25 mouse cellular contexts compared by ENCODE assay signal in genomic region chr11:37497874-37498273, GRCm38 (mm10).
A peak's percentile ranks its signal among the peaks of the same experiment; 100 is the strongest.
DNase-seq lines count a peak whose midpoint lies in the region; ATAC-seq lines count a peak whose summit lies in the region.
"Had no signal": no experiment of that assay in that cellular context is flagged by ENCODE, and none has a peak within 500 bp of the region (broad histone marks: within the 10 kb centered on the region; RNA-seq: fewer than 3 reads in every experiment).

No protein-coding gene starts in this region.

- WGBS in forebrain, embryonic 10.5 days: 21% methylated on average over 9 of the region's 9 CpGs
- WGBS in forebrain, embryonic 16.5 days: 10% methylated on average over 9 of the region's 9 CpGs
- 20% methylated on average over 9 of the region's 9 CpGs for WGBS in midbrain, embryonic 11.5 days
- WGBS in midbrain, embryonic 13.5 days: 12% methylated on average over 9 of the region's 9 CpGs
- WGBS in forebrain, embryonic 14.5 days: 7% methylated on average over 9 of the region's 9 CpGs

- H3K4me1 ChIP-seq in forebrain, embryonic 10.5 days: peaks cover 24% of the 10 kb centered on the region
- peaks cover 9% of the 10 kb centered on the region for H3K4me1 ChIP-seq in forebrain, embryonic 16.5 days (replicated peaks; ENCODE audit: control insufficient read depth, insufficient read depth, low read length)
- H3K4me1 ChIP-seq in midbrain, embryonic 11.5 days (ENCODE audit: control insufficient read depth, insufficient read depth, low read length): peaks cover 12% of the 10 kb centered on the region
- peaks cover 9% of the 10 kb centered on the region; the same call in 1 of the 2 replicates for H3K4me1 ChIP-seq in midbrain, embryonic 13.5 days (replicated peaks)
- peaks cover 5% of the 10 kb centered on the region; the same call in 1 of the 2 replicates for H3K4me1 ChIP-seq in forebrain, embryonic 14.5 days (ENCODE audit: control insufficient read depth, insufficient read depth, low read length)
- H3K4me1 ChIP-seq: heart, embryonic 10.5 days; heart, embryonic 15.5 days; hindbrain, embryonic 13.5 days had no signal

- peaks cover 46% of the 10 kb centered on the region for H3K27me3 ChIP-seq in forebrain, embryonic 10.5 days (ENCODE audit: poor library complexity, severe bottlenecking)
- no peaks in the 10 kb centered on the region for H3K27me3 ChIP-seq in forebrain, embryonic 16.5 days (replicated peaks; ENCODE audit: control insufficient read depth, insufficient read depth, low read length)
- no peaks in the 10 kb centered on the region for H3K27me3 ChIP-seq in midbrain, embryonic 11.5 days (ENCODE audit: control insufficient read depth, insufficient read depth, low read length)
- H3K27me3 ChIP-seq in midbrain, embryonic 13.5 days: 0 out of 2 replicates have a peak, but pooled peaks cover 2% of the 10 kb centered on the region
- no peaks in the 10 kb centered on the region for H3K27me3 ChIP-seq in forebrain, embryonic 14.5 days (replicated peaks; ENCODE audit: control insufficient read depth, insufficient read depth, low read length)
- H3K27me3 ChIP-seq: heart, embryonic 15.5 days; Patski had no signal

- H3K27ac ChIP-seq in forebrain, embryonic 10.5 days: no peak overlapping the region
- no peak overlapping the region for H3K27ac ChIP-seq in forebrain, embryonic 16.5 days (ENCODE audit: low read length)
- no peak overlapping the region for H3K27ac ChIP-seq in midbrain, embryonic 11.5 days (ENCODE audit: low read depth, low read length)
- H3K27ac ChIP-seq in midbrain, embryonic 13.5 days: no peak overlapping the region
- H3K27ac ChIP-seq in forebrain, embryonic 14.5 days (ENCODE audit: low read depth, low read length): no peak overlapping the region
- H3K27ac ChIP-seq: heart, embryonic 10.5 days; heart, embryonic 15.5 days; hindbrain, embryonic 13.5 days; liver, embryonic 14.5 days; macrophage had no signal

- DNase-seq in forebrain, embryonic 10.5 days (ENCODE audit: extremely low spot score, low spot score): peak; percentile 39
- DNase-seq in midbrain, embryonic 11.5 days (ENCODE audit: low spot score, missing footprints): peak; percentile 85
- DNase-seq in embryo, embryonic 10 days (ENCODE audit: low spot score): peak; percentile 22
- DNase-seq in forebrain, embryonic 14.5 days (ENCODE audit: low spot score): peak; percentile 46
- no peak for DNase-seq in thymus, postnatal 25 days
- DNase-seq in kidney, adult 8-10 months: no peak
- DNase-seq: adrenal gland, postnatal 25 days; cerebellum, adult 2 months; gastrocnemius, postnatal 14 days; heart, adult 11 months; kidney, postnatal 14 days; liver; lung, adult 2 months; lung, postnatal 10 days had no signal

- no peaks in the 10 kb centered on the region for H3K36me3 ChIP-seq in forebrain, embryonic 10.5 days (replicated peaks)
- no peaks in the 10 kb centered on the region for H3K36me3 ChIP-seq in forebrain, embryonic 16.5 days (ENCODE audit: control insufficient read depth, insufficient read depth)
- no peaks in the 10 kb centered on the region for H3K36me3 ChIP-seq in midbrain, embryonic 11.5 days (ENCODE audit: control insufficient read depth, insufficient read depth, low read length)
- no peaks in the 10 kb centered on the region for H3K36me3 ChIP-seq in midbrain, embryonic 13.5 days
- H3K36me3 ChIP-seq in forebrain, embryonic 14.5 days (ENCODE audit: control insufficient read depth, insufficient read depth, low read length): no peaks in the 10 kb centered on the region
- H3K36me3 ChIP-seq: G1E; heart, embryonic 10.5 days; heart, embryonic 15.5 days; hindbrain, embryonic 13.5 days had no signal

- no peak overlapping the region for H3K4me3 ChIP-seq in forebrain, embryonic 10.5 days
- H3K4me3 ChIP-seq in forebrain, embryonic 16.5 days (replicated peaks; ENCODE audit: low read length): no peak overlapping the region
- no peak overlapping the region for H3K4me3 ChIP-seq in midbrain, embryonic 11.5 days (ENCODE audit: low read depth, low read length)
- no peak overlapping the region for H3K4me3 ChIP-seq in midbrain, embryonic 13.5 days (replicated peaks)
- no peak overlapping the region for H3K4me3 ChIP-seq in forebrain, embryonic 14.5 days (ENCODE audit: low read depth, low read length)
- H3K4me3 ChIP-seq: erythroblast, embryonic 14.5 days; heart, embryonic 10.5 days; heart, embryonic 15.5 days; hindbrain, embryonic 13.5 days had no signal

- no peak for ATAC-seq in forebrain, embryonic 16.5 days
- ATAC-seq in midbrain, embryonic 11.5 days (ENCODE audit: low FRiP score): 0 out of 2 replicates have a peak, but pooled peaks have one; percentile 30
- ATAC-seq in midbrain, embryonic 13.5 days: no peak
- ATAC-seq in forebrain, embryonic 14.5 days: peak; percentile 66; the same call in 1 of the 2 replicates
- ATAC-seq: intestine, embryonic 16.5 days; Patski had no signal

- no peak overlapping the region for H3K4me2 ChIP-seq in forebrain, embryonic 16.5 days (ENCODE audit: low read length)
- H3K4me2 ChIP-seq in midbrain, embryonic 11.5 days: no peak overlapping the region
- H3K4me2 ChIP-seq in midbrain, embryonic 13.5 days (replicated peaks): no peak overlapping the region
- H3K4me2 ChIP-seq in forebrain, embryonic 14.5 days (ENCODE audit: low read length): no peak overlapping the region
- H3K4me2 ChIP-seq: heart, embryonic 15.5 days; hindbrain, embryonic 13.5 days had no signal

- no peaks in the 10 kb centered on the region for H3K9me3 ChIP-seq in forebrain, embryonic 10.5 days
- no peaks in the 10 kb centered on the region for H3K9me3 ChIP-seq in forebrain, embryonic 16.5 days (ENCODE audit: control insufficient read depth, low read length)
- H3K9me3 ChIP-seq in midbrain, embryonic 11.5 days (ENCODE audit: control insufficient read depth, low read length): no peaks in the 10 kb centered on the region
- H3K9me3 ChIP-seq in midbrain, embryonic 13.5 days: no peaks in the 10 kb centered on the region
- no peaks in the 10 kb centered on the region for H3K9me3 ChIP-seq in forebrain, embryonic 14.5 days (replicated peaks; ENCODE audit: control insufficient read depth, low read length)
- H3K9me3 ChIP-seq: G1E; heart, embryonic 10.5 days; heart, embryonic 15.5 days; hindbrain, embryonic 13.5 days had no signal

- H3K9ac ChIP-seq in forebrain, embryonic 16.5 days (replicated peaks; ENCODE audit: low read depth, low read length): no peak overlapping the region
- no peak overlapping the region for H3K9ac ChIP-seq in midbrain, embryonic 11.5 days (ENCODE audit: low read length)
- H3K9ac ChIP-seq in midbrain, embryonic 13.5 days (replicated peaks): no peak overlapping the region
- H3K9ac ChIP-seq in forebrain, embryonic 14.5 days (ENCODE audit: low read length): no peak overlapping the region
- H3K9ac ChIP-seq: heart, embryonic 15.5 days; hindbrain, embryonic 13.5 days; liver, embryonic 14.5 days had no signal

Comparison
In these comparisons a context has a peak if more than half of its experiments do, and no peak if none do; other contexts are left out.
1. ATAC-seq: peak in midbrain, embryonic 11.5 days (single experiment) and forebrain, embryonic 14.5 days (single experiment); none in forebrain, embryonic 16.5 days (single experiment) and midbrain, embryonic 13.5 days (single experiment).
2. DNase-seq: peak in forebrain, embryonic 10.5 days (single experiment), midbrain, embryonic 11.5 days (single experiment), embryo, embryonic 10 days (single experiment) and forebrain, embryonic 14.5 days (single experiment); none in thymus, postnatal 25 days (single experiment) and kidney, adult 8-10 months (0 of 2).